Mouse (Mus musculus): Measurements from ENCODE around the gene Upf3b. TPM values are rescaled to one million over a fixed set of nuclear protein-coding genes. Genes with fewer than 3 reads are reported as not detected.
"Not testable (repeated sequence)": the region's sequence is repeated elsewhere in the genome, so short reads cannot be mapped to it uniquely, and the experiment has no call there.

The Upf3b gene
- 17.4 and 19.7 TPM in 2 replicates for polyA plus RNA-seq (2015; fragmentation: Nextera tagmentation; extraction: Ambion mirVana)

- peak within 1 kb of the TSS; percentile 62 for H3K4me2 ChIP-seq (replicated peaks)
- H3K27me3 ChIP-seq = 0 out of 2 replicates have a peak, but pooled peaks cover under 1% of the 10 kb centered on the region
- ATAC-seq (ENCODE audit: low FRiP score, low read depth) = peak; percentile 97
- H3K9ac ChIP-seq = peak within 1 kb of the TSS; percentile 68
- peak within 1 kb of the TSS; percentile 74 for H3K27ac ChIP-seq
- H3K4me1 ChIP-seq = no peaks in the 10 kb centered on the region
- no peaks in the 10 kb centered on the region; the same call in 1 of the 2 replicates for H3K36me3 ChIP-seq
- H3K9me3 ChIP-seq = no peaks in the 10 kb centered on the region
- H3K4me3 ChIP-seq = peak within 1 kb of the TSS; percentile 56
- WGBS = 15% methylated on average over 30 of the region's 30 CpGs
These were observed at the start of gene Upf3b for GRCm38 (mm10) chrX:37110193-37110880. Gene Upf3b (minus strand): TSS chrX:37110322.

- H3K9me3 ChIP-seq = no peaks in the 10 kb centered on the region
- no peaks in the 10 kb centered on the region for H3K4me1 ChIP-seq
- no peak overlapping the region for H3K4me2 ChIP-seq (replicated peaks)
- no peaks in the 10 kb centered on the region for H3K27me3 ChIP-seq
- H3K27ac ChIP-seq = no peak overlapping the region
- no peak for ATAC-seq (ENCODE audit: low FRiP score, low read depth)
- no peak overlapping the region for H3K4me3 ChIP-seq
- peaks cover 15% of the 10 kb centered on the region for H3K36me3 ChIP-seq
- 59% methylated on average over 4 of the region's 4 CpGs for WGBS
- no peak overlapping the region for H3K9ac ChIP-seq
These were observed 47.7 kb upstream of the Upf3b start for GRCm38 (mm10) chrX:37157839-37158238.

- no peaks in the 10 kb centered on the region for H3K9me3 ChIP-seq
- H3K27me3 ChIP-seq = no peaks in the 10 kb centered on the region
- H3K36me3 ChIP-seq = peaks cover 25% of the 10 kb centered on the region
- no peak for ATAC-seq (ENCODE audit: low FRiP score, low read depth)
- WGBS = 96% methylated on average over 2 of the region's 2 CpGs
- no peak overlapping the region for H3K27ac ChIP-seq
- H3K4me1 ChIP-seq = no peaks in the 10 kb centered on the region
- H3K9ac ChIP-seq = no peak overlapping the region
- no peak overlapping the region for H3K4me3 ChIP-seq
- no peak overlapping the region for H3K4me2 ChIP-seq (replicated peaks)
These were observed 34.8 kb upstream of the Upf3b start for GRCm38 (mm10) chrX:37144954-37145353.

- H3K9ac ChIP-seq; ATAC-seq (ENCODE audit: low FRiP score, low read depth); H3K4me2 ChIP-seq (replicated peaks); H3K27ac ChIP-seq; H3K27me3 ChIP-seq; H3K4me3 ChIP-seq; H3K9me3 ChIP-seq; H3K4me1 ChIP-seq: not testable (repeated sequence)
- H3K36me3 ChIP-seq = peaks cover 25% of the 10 kb centered on the region
- WGBS = 54% methylated on average over 2 of the region's 4 CpGs
These were observed 34.4 kb upstream of the Upf3b start for GRCm38 (mm10) chrX:37144498-37144897.

- 85% methylated on average over 3 of the region's 3 CpGs for WGBS
These were observed 31.6 kb upstream of the Upf3b start for GRCm38 (mm10) chrX:37141732-37142131.

GRCm38 (mm10) chrX:37126671-37127358 lies 16.7 kb upstream of the Upf3b start, which contains the start of gene Nkap:
Gene Nkap (plus strand): TSS chrX:37126795.
- peak; percentile 80 for ATAC-seq (ENCODE audit: low FRiP score, low read depth)
- Histone ChIP-seq H3K9ac (peak within 1 kb of the TSS; percentile 77), H3K4me1 (peaks cover 12% of the 10 kb centered on the region), H3K4me3 (peak within 1 kb of the TSS; percentile 66), H3K9me3 (no peaks in the 10 kb centered on the region), H3K36me3 (no peaks in the 10 kb centered on the region), H3K4me2 (replicated peaks) (peak within 1 kb of the TSS; percentile 64), H3K27ac (peak within 1 kb of the TSS; percentile 58; the same call in 1 of the 2 replicates), H3K27me3 (no peaks in the 10 kb centered on the region)
- WGBS = 15% methylated on average over 57 of the region's 58 CpGs

More at GRCm38 (mm10) chrX:37141732-37142131, 31.6 kb upstream of the Upf3b start:
- Histone ChIP-seq H3K9me3 (no peaks in the 10 kb centered on the region), H3K9ac (no peak overlapping the region), H3K4me3 (no peak overlapping the region), H3K36me3 (peaks cover 32% of the 10 kb centered on the region), H3K27me3 (no peaks in the 10 kb centered on the region), H3K4me2 (replicated peaks) (no peak overlapping the region), H3K4me1 (no peaks in the 10 kb centered on the region), H3K27ac (no peak overlapping the region)
- no peak for ATAC-seq (ENCODE audit: low FRiP score, low read depth)

GRCm38 (mm10) chrX:37125511-37125910 lies 15.4 kb upstream of the Upf3b start:
- ATAC-seq (ENCODE audit: low FRiP score, low read depth) = no peak
- Histone ChIP-seq H3K9me3 (no peaks in the 10 kb centered on the region), H3K4me2 (replicated peaks) (no peak overlapping the region), H3K9ac (no peak overlapping the region), H3K27ac (no peak overlapping the region), H3K36me3 (no peaks in the 10 kb centered on the region), H3K4me1 (peaks cover 12% of the 10 kb centered on the region), H3K27me3 (no peaks in the 10 kb centered on the region), H3K4me3 (no peak overlapping the region)
- 92% methylated on average over 7 of the region's 7 CpGs for WGBS

GRCm38 (mm10) chrX:37120212-37120611 lies 10.1 kb upstream of the Upf3b start:
- H3K4me1 ChIP-seq = no peaks in the 10 kb centered on the region
- no peak overlapping the region for H3K4me2 ChIP-seq (replicated peaks)
- WGBS = 66% methylated on average over 5 of the region's 5 CpGs
- H3K9ac ChIP-seq = no peak overlapping the region
- no peaks in the 10 kb centered on the region for H3K36me3 ChIP-seq
- peaks cover 14% of the 10 kb centered on the region; the same call in 1 of the 2 replicates for H3K27me3 ChIP-seq
- H3K9me3 ChIP-seq = no peaks in the 10 kb centered on the region
- H3K27ac ChIP-seq = no peak overlapping the region
- ATAC-seq (ENCODE audit: low FRiP score, low read depth) = no peak
- H3K4me3 ChIP-seq = no peak overlapping the region

- no peak overlapping the region for H3K4me3 ChIP-seq
- WGBS = 56% methylated on average over 3 of the region's 3 CpGs
- no peak overlapping the region for H3K4me2 ChIP-seq (replicated peaks)
- no peak for ATAC-seq (ENCODE audit: low FRiP score, low read depth)
- H3K36me3 ChIP-seq = no peaks in the 10 kb centered on the region
- H3K9ac ChIP-seq = no peak overlapping the region
- peaks cover 14% of the 10 kb centered on the region; the same call in 1 of the 2 replicates for H3K27me3 ChIP-seq
- H3K9me3 ChIP-seq = no peaks in the 10 kb centered on the region
- H3K4me1 ChIP-seq = no peaks in the 10 kb centered on the region
- no peak overlapping the region for H3K27ac ChIP-seq
These were observed 9.5 kb upstream of the Upf3b start for GRCm38 (mm10) chrX:37119585-37119984.

- peaks cover 14% of the 10 kb centered on the region; the same call in 1 of the 2 replicates for H3K27me3 ChIP-seq
- peak; percentile 64; the same call in 1 of the 2 replicates for ATAC-seq (ENCODE audit: low FRiP score, low read depth)
- WGBS = 60% methylated on average over 1 of the region's 5 CpGs
These were observed 7.0 kb upstream of the Upf3b start for GRCm38 (mm10) chrX:37117085-37117484.

GRCm38 (mm10) chrX:37110881-37111193 lies 715 bp upstream of the Upf3b start:
- Histone ChIP-seq H3K4me3 (no peak overlapping the region), H3K27ac (no peak overlapping the region), H3K9ac (no peak overlapping the region), H3K9me3 (no peaks in the 10 kb centered on the region), H3K27me3 (peaks cover 5% of the 10 kb centered on the region; the same call in 1 of the 2 replicates), H3K36me3 (no peaks in the 10 kb centered on the region; the same call in 1 of the 2 replicates), H3K4me1 (no peaks in the 10 kb centered on the region), H3K4me2 (replicated peaks) (peak overlapping the region; percentile 25; the same call in 1 of the 2 replicates)
- WGBS = 80% methylated on average over 4 of the region's 4 CpGs
- no peak for ATAC-seq (ENCODE audit: low FRiP score, low read depth)

More at GRCm38 (mm10) chrX:37117085-37117484, 7.0 kb upstream of the Upf3b start:
- H3K4me3 ChIP-seq = no peak overlapping the region
- H3K4me2 ChIP-seq (replicated peaks) = no peak overlapping the region
- no peaks in the 10 kb centered on the region for H3K36me3 ChIP-seq
- no peak overlapping the region for H3K9ac ChIP-seq
- no peak overlapping the region for H3K27ac ChIP-seq
- no peaks in the 10 kb centered on the region for H3K4me1 ChIP-seq
- no peaks in the 10 kb centered on the region for H3K9me3 ChIP-seq

- H3K4me1 ChIP-seq = no peaks in the 10 kb centered on the region
- 13% methylated on average over 27 of the region's 27 CpGs for WGBS
- ATAC-seq (ENCODE audit: low FRiP score, low read depth) = peak; percentile 58
- H3K27me3 ChIP-seq = no peaks in the 10 kb centered on the region
- peak overlapping the region; percentile 68 for H3K9ac ChIP-seq
- H3K4me2 ChIP-seq (replicated peaks) = peak overlapping the region; percentile 62
- no peaks in the 10 kb centered on the region; the same call in 1 of the 2 replicates for H3K36me3 ChIP-seq
- H3K9me3 ChIP-seq = no peaks in the 10 kb centered on the region
- H3K27ac ChIP-seq = peak overlapping the region; percentile 74
- H3K4me3 ChIP-seq = peak overlapping the region; percentile 56
These were observed 463 bp downstream of the Upf3b start for GRCm38 (mm10) chrX:37109526-37110192.

All from limb, embryonic 13.5 days (tissue).